In genomic region chr17:35379729-35380451, GRCm38 (mm10) we compare ENCODE assay signal across 8 mouse cellular contexts. TPM values are rescaled to one million over a fixed set of nuclear protein-coding genes. Genes with fewer than 3 reads are reported as not detected.
A peak's percentile ranks its signal among the peaks of the same experiment; 100 is the strongest.
DNase-seq lines count a peak whose midpoint lies in the region; ATAC-seq lines count a peak whose summit lies in the region.

No protein-coding gene starts in this region.

- no peaks in the 10 kb centered on the region for H3K4me1 ChIP-seq in limb, embryonic 11.5 days (ENCODE audit: control insufficient read depth, insufficient read depth, low read length)
- H3K4me1 ChIP-seq in midbrain, embryonic 10.5 days: peaks cover 16% of the 10 kb centered on the region

- H3K36me3 ChIP-seq in limb, embryonic 11.5 days (ENCODE audit: control insufficient read depth, insufficient read depth, low read length): no peaks in the 10 kb centered on the region
- 0 out of 2 replicates have a peak, but pooled peaks cover 3% of the 10 kb centered on the region for H3K36me3 ChIP-seq in midbrain, embryonic 10.5 days

- no peak overlapping the region for H3K27ac ChIP-seq in limb, embryonic 11.5 days (replicated peaks; ENCODE audit: low read depth, low read length)
- H3K27ac ChIP-seq in midbrain, embryonic 10.5 days (replicated peaks): peak overlapping the region; percentile 83

- H3K27me3 ChIP-seq in limb, embryonic 11.5 days (ENCODE audit: control insufficient read depth, insufficient read depth, low read length): no peaks in the 10 kb centered on the region
- H3K27me3 ChIP-seq in midbrain, embryonic 10.5 days (ENCODE audit: low read depth, poor library complexity, severe bottlenecking): peaks cover 39% of the 10 kb centered on the region

- DNase-seq in B cell, adult 2 months: peak; percentile 64 to 67
- DNase-seq in T-cell, adult 2 months (ENCODE audit: low spot score): peak; percentile 52
- DNase-seq in heart, postnatal 36 days: peak; percentile 49 to 58
- DNase-seq in limb, embryonic 11.5 days (ENCODE audit: low spot score): peak; percentile 61
- no peak for DNase-seq in midbrain, embryonic 10.5 days (ENCODE audit: low spot score)
- peak; percentile 31 to 75 for DNase-seq in spleen, postnatal 4 days (ENCODE audit: low spot score in 2 of 2)
- DNase-seq in cerebellum, adult 9-11 months: no peak

- peak overlapping the region; percentile 64 for H3K9ac ChIP-seq in limb, embryonic 11.5 days (ENCODE audit: low read length)

- H3K4me3 ChIP-seq in limb, embryonic 11.5 days (ENCODE audit: low read depth, low read length): peak overlapping the region; percentile 61
- H3K4me3 ChIP-seq in midbrain, embryonic 10.5 days: peak overlapping the region; percentile 82

- WGBS in limb, embryonic 11.5 days: 1% methylated on average over 66 of the region's 70 CpGs
- WGBS in midbrain, embryonic 10.5 days: 2% methylated on average over 70 of the region's 70 CpGs

- intact Hi-C loops in heart, postnatal 36 days (cut with DNase I): loop anchor here (5.0 kb wide), 1 partner anchor 1378 kb away; the partner anchor contains the start of gene H2-K1

- peak; percentile 79 for ATAC-seq in erythroblast, adult 5-6 weeks (replicated peaks; ENCODE audit: low FRiP score, poor library complexity, severe bottlenecking)
- peak; percentile 73 for ATAC-seq in limb, embryonic 11.5 days (ENCODE audit: insufficient number of reproducible peaks, low FRiP score, low TSS enrichment, low read depth)

- peak overlapping the region; percentile 90 for H3K4me2 ChIP-seq in limb, embryonic 11.5 days (ENCODE audit: low read depth, severe bottlenecking)

- no peaks in the 10 kb centered on the region for H3K9me3 ChIP-seq in limb, embryonic 11.5 days (ENCODE audit: control insufficient read depth, low read length)
- peaks cover 8% of the 10 kb centered on the region; the same call in 1 of the 2 replicates for H3K9me3 ChIP-seq in midbrain, embryonic 10.5 days (replicated peaks)

RNA-seq across cellular contexts. Expression of gene H2-Q4, which starts 0.5 kb away (rescaled TPM):
- 3.6 and 5.6 TPM in 2 replicates for total RNA-seq in erythroblast, adult 5-6 weeks (2015; ENCODE audit: low replicate concordance)
- 8.3 and 8.9 TPM in 2 replicates for total RNA-seq in erythroblast, adult 5-6 weeks (2017; ENCODE audit: low replicate concordance)
- total RNA-seq in heart, postnatal 36 days (2021): 10 to 100 TPM; 10.1 to 13.8 TPM
- 3.6 and 4.0 TPM in 2 replicates for polyA plus RNA-seq in limb, embryonic 11.5 days (2014; fragmentation: Nextera tagmentation; extraction: Ambion mirVana)
- 2.9 and 3.1 TPM in 2 replicates for polyA plus RNA-seq in midbrain, embryonic 10.5 days (2016; fragmentation: Nextera tagmentation; extraction: Ambion mirVana)

RNA-seq across cellular contexts. Expression of gene H2-Q2, which starts 37.8 kb away (rescaled TPM):
- not detected in 2 replicates for total RNA-seq in erythroblast, adult 5-6 weeks (2015; ENCODE audit: low replicate concordance)
- not detected in 2 replicates for total RNA-seq in erythroblast, adult 5-6 weeks (2017; ENCODE audit: low replicate concordance)
- total RNA-seq in heart, postnatal 36 days (2021): 1 to 10 TPM in 1 of 2 experiments, under 1 TPM in 1; 0.64 to 1.4 TPM
- polyA plus RNA-seq in limb, embryonic 11.5 days (2014; fragmentation: Nextera tagmentation; extraction: Ambion mirVana): 0.16 and 0.31 TPM in 2 replicates
- polyA plus RNA-seq in midbrain, embryonic 10.5 days (2016; fragmentation: Nextera tagmentation; extraction: Ambion mirVana): 0.25 and 0.38 TPM in 2 replicates

RNA-seq across cellular contexts. Expression of gene H2-Q6, which starts 44.8 kb away (rescaled TPM):
- total RNA-seq in erythroblast, adult 5-6 weeks (2015; ENCODE audit: low replicate concordance): 5.6 and 8.5 TPM in 2 replicates
- total RNA-seq in erythroblast, adult 5-6 weeks (2017; ENCODE audit: low replicate concordance): 5.9 and 7.7 TPM in 2 replicates
- total RNA-seq in heart, postnatal 36 days (2021): 1 to 10 TPM in 1 of 2 experiments, under 1 TPM in 1; 0.78 to 1.6 TPM
- 2.5 and 3.1 TPM in 2 replicates for polyA plus RNA-seq in limb, embryonic 11.5 days (2014; fragmentation: Nextera tagmentation; extraction: Ambion mirVana)
- polyA plus RNA-seq in midbrain, embryonic 10.5 days (2016; fragmentation: Nextera tagmentation; extraction: Ambion mirVana): 1.5 and 1.9 TPM in 2 replicates

RNA-seq across cellular contexts. Expression of gene H2-Q7, which starts 59.1 kb away (rescaled TPM):
- 15.3 and 26.3 TPM in 2 replicates for total RNA-seq in erythroblast, adult 5-6 weeks (2015; ENCODE audit: low replicate concordance)
- total RNA-seq in erythroblast, adult 5-6 weeks (2017; ENCODE audit: low replicate concordance): 0.77 and 7.4 TPM in 2 replicates
- total RNA-seq in heart, postnatal 36 days (2021): 1 to 10 TPM in 1 of 2 experiments, under 1 TPM in 1; 0.94 to 2.1 TPM
- polyA plus RNA-seq in limb, embryonic 11.5 days (2014; fragmentation: Nextera tagmentation; extraction: Ambion mirVana): 23.3 and 25.7 TPM in 2 replicates
- polyA plus RNA-seq in midbrain, embryonic 10.5 days (2016; fragmentation: Nextera tagmentation; extraction: Ambion mirVana): 16.0 and 17.5 TPM in 2 replicates

RNA-seq across cellular contexts. Expression of gene H2-Q1, which starts 59.7 kb away (rescaled TPM):
- total RNA-seq in erythroblast, adult 5-6 weeks (2015; ENCODE audit: low replicate concordance): not detected in 2 replicates
- not detected in 2 replicates for total RNA-seq in erythroblast, adult 5-6 weeks (2017; ENCODE audit: low replicate concordance)
- 1 to 10 TPM; 1.1 to 1.4 TPM for total RNA-seq in heart, postnatal 36 days (2021)
- polyA plus RNA-seq in limb, embryonic 11.5 days (2014; fragmentation: Nextera tagmentation; extraction: Ambion mirVana): not detected in 2 replicates
- polyA plus RNA-seq in midbrain, embryonic 10.5 days (2016; fragmentation: Nextera tagmentation; extraction: Ambion mirVana): not detected in 2 replicates

Comparison
In these comparisons a context has a peak if more than half of its experiments do, and no peak if none do; other contexts are left out.
1. DNase-seq: peak in B cell, adult 2 months (2 of 2), T-cell, adult 2 months (single experiment), heart, postnatal 36 days (2 of 2), limb, embryonic 11.5 days (single experiment) and spleen, postnatal 4 days (2 of 2); none in midbrain, embryonic 10.5 days (single experiment) and cerebellum, adult 9-11 months (single experiment).